Mouse (Mus musculus) hindbrain, embryonic 14.5 days (tissue): ENCODE measurements around the gene Rnf114. TPM values are rescaled to one million over a fixed set of nuclear protein-coding genes. Genes with fewer than 3 reads are reported as not detected.

Experiments used
- ATAC-seq: fragments of 200-750 bp; cut with Nextera tagmentation; 2 replicates; pipeline ENCODE4 v1.8.0; 2017; ENCODE audit warnings: moderate number of reproducible peaks, mild to moderate bottlenecking, moderate TSS enrichment, moderate library complexity; ENCODE audit not compliant: low FRiP score
- DNase-seq: peaks from one replicate; pipeline ENCODE4 v3.0.0-alpha.2; 2015; ENCODE audit warnings: low spot score
- H3K27ac ChIP-seq: fragments of 300-500 bp; sonication (generic); 2 replicates; pipeline ENCODE4 v1.5.1; 2014; ENCODE audit warnings: mild to moderate bottlenecking, moderate library complexity
- H3K27me3 ChIP-seq: fragments of 300-500 bp; sonication (generic); 2 replicates; pipeline ENCODE4 v1.6.1; 2014; ENCODE audit warnings: mild to moderate bottlenecking, low read length, mixed read lengths; ENCODE audit not compliant: control insufficient read depth, insufficient read depth
- H3K36me3 ChIP-seq: fragments of 300-500 bp; sonication (generic); replicated peaks from 2 replicates; pipeline ENCODE4 v1.6.1; 2014; ENCODE audit not compliant: control insufficient read depth, insufficient read depth
- H3K4me1 ChIP-seq: fragments of 300-500 bp; sonication (generic); replicated peaks from 2 replicates; pipeline ENCODE4 v1.6.1; 2014; ENCODE audit warnings: antibody characterized with exemption, low read length, mixed read lengths; ENCODE audit not compliant: control insufficient read depth, insufficient read depth
- H3K4me2 ChIP-seq: fragments of 300-500 bp; sonication (generic); replicated peaks from 2 replicates; pipeline ENCODE4 v1.6.1; 2014; ENCODE audit warnings: mild to moderate bottlenecking, moderate library complexity
- H3K4me3 ChIP-seq: fragments of 300-500 bp; sonication (generic); replicated peaks from 2 replicates; pipeline ENCODE4 v1.5.1; 2014; ENCODE audit warnings: mild to moderate bottlenecking, low read length
- H3K9ac ChIP-seq: fragments of 300-500 bp; sonication (generic); 2 replicates; pipeline ENCODE4 v1.6.1; 2014
- H3K9me3 ChIP-seq: fragments of 300-500 bp; sonication (generic); 2 replicates; pipeline ENCODE4 v1.6.1; 2016; ENCODE audit warnings: low read length; ENCODE audit not compliant: control insufficient read depth
- WGBS: fragments of 180-500 bp; shearing (Covaris S2); extraction: QIAGEN DNeasy Blood & Tissue Kit; methylation state at CpG from one replicate; pipeline ENCODE4 v1.1.7; 2014; 5-methylcytosine and 5-hydroxymethylcytosine counted together
- polyA plus RNA-seq: library from polyadenylated mRNA; unstranded; fragments of >200 nt; fragmentation: Nextera tagmentation; extraction: Ambion mirVana; gene quantifications from 2 replicates; pipeline ENCODE4 v1.2.1, GENCODE M21; 2014

Rnf114 gene
- polyA plus RNA-seq = 110 and 115 TPM in 2 replicates

DNA sequence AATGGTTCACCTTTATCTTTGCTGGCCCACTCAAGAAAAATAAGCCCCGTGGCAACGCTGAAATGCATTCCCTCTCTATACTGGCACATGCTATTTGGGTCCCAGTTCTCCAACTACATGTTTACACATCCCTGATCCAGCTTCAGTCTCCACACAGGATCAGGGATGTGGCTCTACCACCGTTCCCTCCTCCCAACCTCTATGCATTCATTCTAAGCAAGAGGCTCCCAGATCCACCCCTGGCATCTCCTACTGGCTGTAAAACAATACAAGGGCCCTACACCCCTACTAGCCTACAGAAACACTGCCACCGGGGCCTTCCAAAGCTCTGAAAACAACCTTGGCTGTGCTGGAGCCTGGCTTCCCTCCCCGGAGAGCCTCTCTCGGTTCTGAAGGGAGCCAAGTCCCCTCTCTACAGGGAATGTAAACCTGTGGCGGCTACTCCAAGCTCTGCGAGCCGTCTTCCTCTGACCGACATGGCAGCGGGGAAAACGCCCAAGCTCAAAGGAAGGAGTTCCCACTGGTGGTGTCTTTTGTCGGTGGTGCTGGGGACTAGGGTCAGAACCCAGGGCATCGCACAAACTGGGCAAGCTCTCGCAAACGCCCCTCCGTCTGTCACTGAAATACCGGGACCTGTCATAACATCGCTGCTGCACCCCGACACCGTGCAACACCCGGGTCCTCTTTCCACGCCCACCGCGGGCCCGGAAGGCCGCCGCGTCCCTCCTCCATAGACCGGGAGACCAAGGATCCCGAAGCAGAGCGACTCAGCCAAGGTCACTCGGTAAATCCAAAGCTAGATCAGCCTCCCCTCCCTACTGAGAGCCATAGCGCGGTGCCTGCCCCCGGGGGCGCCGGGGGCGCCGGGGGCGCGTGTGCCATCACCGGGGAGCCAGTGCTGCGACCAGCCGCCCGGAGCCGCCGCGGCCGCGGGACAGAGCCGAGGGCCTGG lies at the start of gene Rnf114:
Rnf114 (plus strand) TSS at position 889 of the 952 bp plus-strand sequence.
- ATAC-seq = no peak; the same call in 1 of the 2 replicates
- peak within 1 kb of the TSS; percentile 97 for H3K4me3 ChIP-seq
- H3K9ac ChIP-seq = peak within 1 kb of the TSS; percentile 93
- no peaks in the 10 kb centered on the region for H3K9me3 ChIP-seq
- H3K27ac ChIP-seq = peak within 1 kb of the TSS; percentile 98
- peaks cover 8% of the 10 kb centered on the region; the same call in 1 of the 2 replicates for H3K36me3 ChIP-seq
- DNase-seq = no peak
- no peaks in the 10 kb centered on the region for H3K27me3 ChIP-seq
- 4% methylated on average over 50 of the region's 52 CpGs for WGBS
- peak within 1 kb of the TSS; percentile 87 for H3K4me2 ChIP-seq
- peaks cover 23% of the 10 kb centered on the region for H3K4me1 ChIP-seq

DNA sequence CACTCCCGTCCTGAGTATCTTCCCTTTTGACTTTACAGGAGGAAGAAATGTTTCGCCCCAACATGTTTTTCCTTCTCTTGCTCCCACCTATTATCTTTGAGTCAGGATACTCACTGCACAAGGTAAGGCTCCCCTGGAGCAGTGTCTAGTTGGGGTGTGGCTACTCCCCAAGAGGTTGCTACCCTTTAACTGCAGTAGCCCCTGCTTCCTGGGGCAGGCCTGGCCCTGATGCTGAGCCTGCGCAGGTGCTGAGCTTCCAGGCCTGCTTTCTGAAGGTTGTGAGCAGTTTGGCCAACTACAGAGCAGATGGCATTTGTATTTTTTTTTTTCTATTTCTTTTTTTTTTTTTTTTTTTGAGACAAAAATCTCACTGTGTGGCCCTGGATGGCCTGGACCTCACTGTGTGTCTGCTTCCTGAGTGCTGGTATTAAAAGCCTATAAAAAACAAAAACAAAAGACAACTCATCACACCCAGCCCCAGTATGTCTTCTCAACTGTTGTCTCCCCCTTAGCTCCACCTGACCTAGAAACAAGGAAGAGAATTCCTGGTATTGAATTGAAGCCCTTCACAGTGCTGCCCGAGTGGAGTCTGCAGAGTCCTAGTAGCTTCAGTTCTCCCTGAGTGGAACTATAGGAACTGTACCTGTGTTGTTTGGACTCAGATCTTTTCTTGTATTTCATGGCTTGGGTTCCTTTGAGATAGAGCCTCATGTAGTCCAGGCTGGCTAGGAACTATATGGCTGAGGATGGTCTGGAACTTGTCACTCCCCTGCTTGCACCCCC lies 48.8 kb upstream of the Rnf114 start:
- H3K36me3 ChIP-seq = peaks cover 66% of the 10 kb centered on the region
- H3K27me3 ChIP-seq = no peaks in the 10 kb centered on the region
- no peak overlapping the region for H3K27ac ChIP-seq
- ATAC-seq (no peak), DNase-seq (no peak)
- no peak overlapping the region for H3K4me2 ChIP-seq
- no peak overlapping the region for H3K9ac ChIP-seq
- H3K4me1 ChIP-seq = no peaks in the 10 kb centered on the region
- WGBS = 95% methylated on average over 4 of the region's 4 CpGs
- no peaks in the 10 kb centered on the region for H3K9me3 ChIP-seq
- no peak overlapping the region for H3K4me3 ChIP-seq

DNA sequence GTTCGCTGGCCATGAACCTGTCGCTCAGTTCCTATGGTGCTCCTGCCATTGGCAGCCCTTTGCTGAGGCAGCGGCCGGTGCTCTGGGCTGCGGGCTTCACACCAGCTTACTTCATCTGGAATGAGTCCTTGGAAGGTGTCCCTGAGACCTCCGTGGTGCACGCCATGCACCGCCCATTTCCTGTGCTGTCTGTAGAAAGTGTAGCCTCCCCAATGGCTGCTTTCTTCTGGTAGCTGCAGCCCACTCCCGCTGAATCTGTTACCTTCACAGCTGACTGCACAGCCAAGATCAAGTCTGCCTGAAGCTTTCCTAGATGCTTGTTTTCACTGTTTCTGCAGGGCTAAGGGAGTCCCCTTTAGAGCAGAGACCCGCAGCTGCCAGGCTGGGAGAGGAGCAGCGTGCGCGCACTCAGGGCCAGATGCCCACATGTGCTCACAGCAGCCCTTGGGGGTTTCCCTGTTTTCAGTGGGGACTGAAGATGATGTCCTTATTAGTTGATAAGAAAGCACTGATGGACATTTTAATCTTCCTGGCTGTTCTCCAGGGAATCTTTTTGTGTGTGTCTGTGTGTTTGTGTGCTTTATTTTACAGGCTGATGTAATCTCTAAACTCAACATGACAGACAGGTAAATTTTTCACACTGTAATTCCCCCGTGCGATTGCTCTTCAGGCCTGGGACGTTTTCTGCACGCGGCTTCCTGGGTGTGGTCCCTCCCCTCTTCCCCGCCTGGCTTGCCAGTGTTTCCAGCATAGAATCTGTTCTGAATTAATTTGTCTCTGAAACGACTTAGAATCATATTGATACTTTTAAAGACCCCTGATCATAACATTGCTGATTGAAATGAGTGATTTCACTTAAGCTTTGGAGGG lies 46.3 kb upstream of the Rnf114 start:
- H3K4me2 ChIP-seq = no peak overlapping the region
- H3K36me3 ChIP-seq = peaks cover 72% of the 10 kb centered on the region
- H3K9me3 ChIP-seq = no peaks in the 10 kb centered on the region
- no peaks in the 10 kb centered on the region for H3K27me3 ChIP-seq
- no peaks in the 10 kb centered on the region for H3K4me1 ChIP-seq
- no peak for DNase-seq
- no peak for ATAC-seq
- WGBS = 79% methylated on average over 20 of the region's 20 CpGs
- H3K4me3 ChIP-seq = no peak overlapping the region
- no peak overlapping the region for H3K9ac ChIP-seq
- H3K27ac ChIP-seq = no peak overlapping the region

DNA sequence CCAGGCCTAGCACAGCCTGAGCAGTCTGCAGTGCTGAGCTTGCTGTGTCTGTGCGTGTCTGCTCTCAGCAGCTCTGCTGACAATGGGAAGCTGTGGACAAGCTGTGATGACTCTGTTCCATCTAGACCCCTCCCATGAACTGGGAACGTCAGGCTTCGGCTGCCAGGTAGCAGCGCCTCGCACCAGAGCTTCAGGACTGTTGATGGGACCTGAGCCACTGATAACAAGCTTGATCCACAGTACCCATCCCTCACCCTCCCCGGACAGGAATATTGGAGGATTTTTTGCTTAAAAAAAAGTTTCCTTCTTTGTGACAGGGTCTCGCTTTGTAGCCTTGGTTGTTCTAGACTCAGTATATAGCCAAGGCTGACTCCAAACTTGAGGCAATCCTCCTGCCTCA lies 45.2 kb upstream of the Rnf114 start:
- H3K27me3 ChIP-seq = no peaks in the 10 kb centered on the region
- WGBS = 96% methylated on average over 7 of the region's 7 CpGs
- H3K9me3 ChIP-seq = no peaks in the 10 kb centered on the region
- ATAC-seq (no peak), DNase-seq (no peak)
- no peak overlapping the region for H3K9ac ChIP-seq
- H3K4me1 ChIP-seq = no peaks in the 10 kb centered on the region
- H3K4me3 ChIP-seq = no peak overlapping the region
- H3K27ac ChIP-seq = no peak overlapping the region
- peaks cover 69% of the 10 kb centered on the region for H3K36me3 ChIP-seq
- H3K4me2 ChIP-seq = no peak overlapping the region

DNA sequence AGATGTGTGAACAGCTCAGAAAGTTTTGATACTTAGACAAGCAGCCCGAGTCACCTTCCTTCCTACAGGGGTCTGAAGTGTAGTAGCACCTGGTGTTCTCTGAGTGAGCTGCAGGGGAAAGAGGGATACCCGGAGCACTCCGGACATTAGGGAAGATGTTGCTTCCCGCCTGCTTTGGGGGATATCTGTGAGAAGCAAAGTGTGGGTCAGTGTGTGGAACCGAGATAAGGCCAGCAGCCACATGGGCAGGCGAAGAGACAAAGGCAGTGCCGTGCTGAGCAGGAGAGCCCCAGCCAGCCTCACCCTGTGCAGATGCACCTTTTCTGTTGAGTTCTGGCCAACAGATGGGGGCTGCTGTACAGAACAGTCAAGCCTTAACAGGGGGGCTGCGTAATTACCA lies 44.8 kb upstream of the Rnf114 start:
- H3K36me3 ChIP-seq = peaks cover 69% of the 10 kb centered on the region
- DNase-seq (no peak), ATAC-seq (no peak)
- no peak overlapping the region for H3K4me2 ChIP-seq
- no peaks in the 10 kb centered on the region for H3K9me3 ChIP-seq
- H3K9ac ChIP-seq = no peak overlapping the region
- H3K27ac ChIP-seq = no peak overlapping the region
- no peak overlapping the region for H3K4me3 ChIP-seq
- no peaks in the 10 kb centered on the region for H3K27me3 ChIP-seq
- no peaks in the 10 kb centered on the region for H3K4me1 ChIP-seq
- WGBS = 90% methylated on average over 8 of the region's 8 CpGs

DNA sequence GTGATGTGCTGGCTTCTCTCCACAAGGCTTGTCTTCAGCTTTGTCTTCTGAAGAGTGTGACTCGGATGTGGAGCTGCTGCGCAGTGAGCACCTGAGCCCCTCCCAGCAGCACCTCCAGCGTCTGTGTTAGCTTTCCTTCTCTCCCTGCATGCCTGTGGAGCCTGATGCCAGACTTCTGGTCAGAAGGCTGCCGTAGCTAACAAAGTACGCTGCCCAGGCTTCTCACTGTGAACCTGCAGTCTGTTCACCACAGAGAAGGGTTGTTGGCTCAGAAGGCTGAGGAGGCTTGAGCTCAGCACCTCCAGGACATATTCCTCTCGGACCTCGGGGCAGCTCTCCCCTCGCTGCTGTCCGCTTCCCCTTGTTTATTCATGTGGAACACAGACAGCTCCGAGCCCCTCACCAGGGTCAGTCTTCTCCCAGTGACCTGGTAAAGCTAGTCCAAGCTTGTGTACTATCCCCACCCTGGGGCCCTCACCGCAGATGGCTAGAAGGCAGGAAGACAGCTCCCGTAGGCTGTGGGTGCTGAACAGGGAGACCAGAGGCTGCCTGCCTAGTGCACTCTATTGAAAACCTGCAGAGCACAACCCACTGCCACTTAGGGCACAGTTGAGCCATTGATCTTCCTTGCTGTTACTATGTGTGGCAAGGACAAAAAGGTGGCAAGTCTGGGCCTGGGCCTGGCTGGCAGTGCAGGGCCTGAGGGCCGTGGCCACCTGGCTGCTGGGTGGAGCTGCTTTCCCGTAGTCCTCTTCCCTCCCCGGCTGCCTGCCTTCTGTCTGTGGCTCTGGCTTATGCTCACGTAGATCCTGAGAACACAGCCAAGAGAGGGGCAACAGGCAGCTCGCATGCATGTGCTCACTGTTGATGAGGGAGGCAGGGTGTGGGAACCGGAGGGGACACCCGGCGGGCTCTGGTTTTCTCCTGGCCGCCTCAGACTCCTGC lies 42.8 kb upstream of the Rnf114 start:
- H3K27me3 ChIP-seq = no peaks in the 10 kb centered on the region
- ATAC-seq = no peak
- H3K4me2 ChIP-seq = no peak overlapping the region
- H3K9me3 ChIP-seq = no peaks in the 10 kb centered on the region
- no peak overlapping the region for H3K9ac ChIP-seq
- WGBS = 88% methylated on average over 21 of the region's 21 CpGs
- H3K36me3 ChIP-seq = peaks cover 68% of the 10 kb centered on the region
- no peak for DNase-seq
- H3K4me1 ChIP-seq = no peaks in the 10 kb centered on the region
- H3K4me3 ChIP-seq = no peak overlapping the region
- H3K27ac ChIP-seq = no peak overlapping the region

DNA sequence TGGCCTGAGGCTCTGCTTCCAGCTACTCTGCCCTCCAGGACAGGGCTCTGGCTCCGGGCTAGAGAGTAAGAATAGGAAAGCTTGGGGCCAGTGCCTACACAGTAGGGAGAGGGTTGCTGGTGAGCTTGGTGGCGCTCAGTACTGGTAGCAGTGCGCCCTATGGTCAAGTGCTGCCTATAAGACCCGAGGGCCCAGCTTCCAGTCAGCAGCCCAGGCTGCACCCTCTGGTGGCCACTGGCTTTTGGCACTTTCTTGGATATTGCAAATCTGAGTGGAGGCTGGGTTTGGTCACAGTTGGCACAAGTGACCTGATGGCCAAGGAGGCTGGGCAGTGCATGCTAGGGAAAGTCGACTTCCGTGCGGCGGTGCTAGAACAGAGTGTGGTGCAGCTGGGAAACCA lies 41.8 kb upstream of the Rnf114 start:
- Histone ChIP-seq H3K36me3 (peaks cover 66% of the 10 kb centered on the region), H3K9me3 (no peaks in the 10 kb centered on the region), H3K4me2 (no peak overlapping the region), H3K4me3 (no peak overlapping the region), H3K4me1 (no peaks in the 10 kb centered on the region), H3K27me3 (no peaks in the 10 kb centered on the region), H3K27ac (no peak overlapping the region), H3K9ac (no peak overlapping the region)
- ATAC-seq = no peak
- 94% methylated on average over 8 of the region's 8 CpGs for WGBS
- DNase-seq = no peak

DNA sequence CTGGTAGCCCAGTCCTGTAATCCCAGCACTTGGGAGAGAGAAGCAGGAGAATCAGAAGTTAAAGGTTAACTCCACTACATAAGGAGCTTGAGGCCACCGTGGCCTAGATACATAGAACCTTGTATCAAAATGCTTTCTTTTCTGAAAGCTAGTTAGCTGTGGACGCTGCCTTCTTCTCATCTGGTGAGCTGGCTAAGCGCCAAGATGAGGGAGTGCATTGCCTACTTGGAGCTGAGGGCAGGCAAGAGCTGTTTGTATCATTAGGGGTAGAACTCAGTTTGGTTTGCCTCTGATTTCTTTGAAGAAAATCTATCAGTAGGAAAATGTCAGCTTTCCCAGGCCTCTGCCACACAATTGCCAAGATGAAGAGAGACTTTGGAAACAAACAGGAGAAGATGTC lies 38.6 kb upstream of the Rnf114 start:
- WGBS = 79% methylated on average over 3 of the region's 3 CpGs
- no peak for ATAC-seq
- Histone ChIP-seq H3K4me2 (no peak overlapping the region), H3K9me3 (no peaks in the 10 kb centered on the region), H3K4me1 (no peaks in the 10 kb centered on the region), H3K36me3 (peaks cover 84% of the 10 kb centered on the region), H3K4me3 (no peak overlapping the region), H3K9ac (no peak overlapping the region), H3K27me3 (no peaks in the 10 kb centered on the region), H3K27ac (no peak overlapping the region)
- no peak for DNase-seq
